ENCODE assay signal across 8 mouse cellular contexts in the genomic region with DNA sequence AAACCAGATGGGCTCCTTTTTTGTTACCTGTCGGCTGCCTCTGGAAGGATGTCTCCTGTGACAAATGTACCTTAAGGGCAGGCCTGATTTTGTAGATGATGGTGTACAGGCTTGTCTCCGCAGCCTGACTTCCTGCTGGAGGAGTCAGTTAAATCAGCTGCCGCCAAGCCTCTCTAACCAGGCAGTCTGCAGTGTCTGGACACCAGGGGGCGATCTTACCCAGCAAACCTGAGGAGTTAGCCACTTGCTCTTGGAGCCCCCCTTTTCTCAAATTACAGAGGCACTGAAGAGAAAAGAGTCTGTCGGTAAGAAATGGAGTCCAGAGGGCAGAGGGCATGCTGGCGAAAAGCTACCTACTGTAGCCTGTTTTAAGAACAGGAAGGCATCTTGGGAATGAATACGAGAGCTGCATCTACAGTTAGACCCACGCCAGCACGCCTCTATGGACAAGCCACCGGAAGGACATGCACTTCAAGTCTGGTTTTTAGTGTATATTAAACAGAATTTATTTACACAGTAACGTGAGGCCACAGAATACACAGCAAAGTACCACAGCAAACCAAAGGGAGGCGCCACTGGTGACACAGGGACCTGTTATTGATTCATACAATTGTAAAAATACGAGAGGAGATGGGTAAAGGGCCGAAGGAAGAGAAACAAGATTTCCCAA. TPM values are rescaled to one million over a fixed set of nuclear protein-coding genes. Genes with fewer than 3 reads are reported as not detected.
DNase-seq lines count a peak whose midpoint lies in the region; ATAC-seq and TF ChIP-seq lines count a peak whose summit lies in the region.

No protein-coding gene starts in this region.

- 33% methylated on average over 14 of the region's 14 CpGs for WGBS in embryonic facial prominence, embryonic 15.5 days
- 46% methylated on average over 14 of the region's 14 CpGs for WGBS in heart, postnatal 0 days
- 32% methylated on average over 14 of the region's 14 CpGs for WGBS in lung, adult 2 months
- WGBS in olfactory bulb, adult 2 months: 49% methylated on average over 14 of the region's 14 CpGs

- no peak for TF ChIP-seq POLR2A in bone marrow macrophage, adult 2 months (IDR thresholded peaks at IDR 0.05; ENCODE audit: borderline replicate concordance, low read depth, low read length)
- TF ChIP-seq POLR2A in lung, adult 2 months (IDR thresholded peaks at IDR 0.05; ENCODE audit: borderline replicate concordance, extremely low read depth, low read depth, low read length): no peak
- TF ChIP-seq POLR2A in olfactory bulb, adult 2 months (IDR thresholded peaks at IDR 0.05; ENCODE audit: insufficient read depth, low read depth, low read length): no peak

- H3K9me3 ChIP-seq in embryonic facial prominence, embryonic 15.5 days (replicated peaks): no peaks in the 10 kb centered on the region
- no peaks in the 10 kb centered on the region for H3K9me3 ChIP-seq in heart, postnatal 0 days (replicated peaks; ENCODE audit: control insufficient read depth, low read length)

- TF ChIP-seq EP300 in heart, postnatal 0 days (IDR thresholded peaks at IDR 0.05; ENCODE audit: low read depth): no peak

- no peak overlapping the region for H3K9ac ChIP-seq in embryonic facial prominence, embryonic 15.5 days
- no peak overlapping the region for H3K9ac ChIP-seq in heart, postnatal 0 days (replicated peaks; ENCODE audit: low read depth, low read length)

- H3K27ac ChIP-seq in bone marrow macrophage, adult 2 months (ENCODE audit: insufficient read depth, low read depth, low read length): no peak overlapping the region
- no peak overlapping the region for H3K27ac ChIP-seq in embryonic facial prominence, embryonic 15.5 days (replicated peaks)
- no peak overlapping the region for H3K27ac ChIP-seq in heart, postnatal 0 days (ENCODE audit: low read depth)
- H3K27ac ChIP-seq in olfactory bulb, adult 2 months (ENCODE audit: insufficient read depth, low read depth, low read length): no peak overlapping the region

- H3K4me1 ChIP-seq in bone marrow macrophage, adult 2 months (ENCODE audit: control insufficient read depth, insufficient read depth, low read length): peaks cover 23% of the 10 kb centered on the region
- H3K4me1 ChIP-seq in embryonic facial prominence, embryonic 15.5 days: peaks cover 21% of the 10 kb centered on the region
- no peaks in the 10 kb centered on the region for H3K4me1 ChIP-seq in heart, postnatal 0 days (ENCODE audit: control insufficient read depth, insufficient read depth)
- H3K4me1 ChIP-seq in lung, adult 2 months (ENCODE audit: control insufficient read depth, insufficient read depth, low read length): peaks cover 2% of the 10 kb centered on the region; the same call in 1 of the 2 replicates
- peaks cover 3% of the 10 kb centered on the region; the same call in 1 of the 2 replicates for H3K4me1 ChIP-seq in olfactory bulb, adult 2 months (ENCODE audit: control insufficient read depth, insufficient read depth, low read length)

- peak; percentile 76 for ATAC-seq in CD4-positive, CD25-positive, alpha-beta regulatory T cell, adult 4 months
- no peak for ATAC-seq in embryonic facial prominence, embryonic 15.5 days (ENCODE audit: insufficient number of reproducible peaks, low FRiP score, low TSS enrichment, low read depth)
- peak; percentile 58; the same call in 1 of the 2 replicates for ATAC-seq in heart, postnatal 0 days (ENCODE audit: insufficient read depth, low read depth)

- H3K36me3 ChIP-seq in embryonic facial prominence, embryonic 15.5 days: 0 out of 2 replicates have a peak, but pooled peaks cover 10% of the 10 kb centered on the region
- H3K36me3 ChIP-seq in heart, postnatal 0 days (replicated peaks; ENCODE audit: control insufficient read depth, insufficient read depth, low read length): peaks cover 13% of the 10 kb centered on the region

- TF ChIP-seq CTCF in bone marrow macrophage, adult 2 months (IDR thresholded peaks at IDR 0.05; ENCODE audit: low read depth, low read length): peak; percentile 93
- peak; percentile 93 for TF ChIP-seq CTCF in heart, postnatal 0 days (IDR thresholded peaks at IDR 0.05; ENCODE audit: low read depth)
- peak; percentile 85 for TF ChIP-seq CTCF in lung, adult 2 months (IDR thresholded peaks at IDR 0.05; ENCODE audit: insufficient read depth, low read length)
- peak; percentile 88 for TF ChIP-seq CTCF in olfactory bulb, adult 2 months (IDR thresholded peaks at IDR 0.05; ENCODE audit: insufficient read depth, low read depth, low read length)

- H3K27me3 ChIP-seq in embryonic facial prominence, embryonic 15.5 days: no peaks in the 10 kb centered on the region
- H3K27me3 ChIP-seq in heart, postnatal 0 days (ENCODE audit: control insufficient read depth, insufficient read depth, low read length): no peaks in the 10 kb centered on the region

- H3K4me2 ChIP-seq in embryonic facial prominence, embryonic 15.5 days (replicated peaks): peak overlapping the region; percentile 34; the same call in 1 of the 2 replicates
- no peak overlapping the region for H3K4me2 ChIP-seq in heart, postnatal 0 days (ENCODE audit: low read depth, low read length)

- DNase-seq in heart, postnatal 0 days (ENCODE audit: low spot score): peak; percentile 71
- peak; percentile 82 to 90 for DNase-seq in kidney, postnatal 25 days
- DNase-seq in lung, adult 2 months: peak; percentile 73
- peak; percentile 41 for DNase-seq in testis, postnatal 14 days (ENCODE audit: low spot score)

- no peak overlapping the region for H3K4me3 ChIP-seq in bone marrow macrophage, adult 2 months (ENCODE audit: insufficient read depth, low read length)
- no peak overlapping the region for H3K4me3 ChIP-seq in embryonic facial prominence, embryonic 15.5 days (replicated peaks)
- no peak overlapping the region for H3K4me3 ChIP-seq in heart, postnatal 0 days (ENCODE audit: low read depth, low read length)
- no peak overlapping the region for H3K4me3 ChIP-seq in lung, adult 2 months (replicated peaks; ENCODE audit: extremely low read depth, low read depth, low read length)
- H3K4me3 ChIP-seq in olfactory bulb, adult 2 months (ENCODE audit: insufficient read depth, low read depth, low read length): no peak overlapping the region

RNA-seq across cellular contexts. Expression of a gene that starts 35.5 kb away (rescaled TPM):
- 10 to 100 TPM; 49.3 to 51.4 TPM for polyA plus RNA-seq in CD4-positive, CD25-positive, alpha-beta regulatory T cell, adult 4 months (2017; shearing (Covaris generic))
- polyA plus RNA-seq in bone marrow macrophage, adult 2 months (2012; ENCODE audit: insufficient read depth, insufficient read length, missing spikeins): 57.9 and 64.3 TPM in 2 replicates
- 495 and 497 TPM in 2 replicates for polyA plus RNA-seq in embryonic facial prominence, embryonic 15.5 days (2015; fragmentation: Nextera tagmentation; extraction: Ambion mirVana)
- total RNA-seq in heart, postnatal 0 days (2014; rRNA removed; ENCODE audit: low replicate concordance): 384 and 402 TPM in 2 replicates
- polyA plus RNA-seq in heart, postnatal 0 days (2015; fragmentation: Nextera tagmentation; extraction: Ambion mirVana): 460 and 461 TPM in 2 replicates
- polyA plus RNA-seq in lung, adult 2 months (2012; rRNA removed): 102 and 109 TPM in 2 replicates
- polyA plus RNA-seq in olfactory bulb, adult 2 months (2012; ENCODE audit: insufficient read depth, insufficient read length, low replicate concordance, missing spikeins): not detected in 2 replicates
